In genomic region chr2:179852862-179853261, GRCm38 (mm10) we compare ENCODE assay signal across 13 mouse cellular contexts.
DNase-seq lines count a peak whose midpoint lies in the region; ATAC-seq and TF ChIP-seq lines count a peak whose summit lies in the region.
"Had no signal": no experiment of that assay in that cellular context is flagged by ENCODE, and none has a peak within 500 bp of the region (broad histone marks: within the 10 kb centered on the region; RNA-seq: fewer than 3 reads in every experiment).

No protein-coding gene starts in this region.

- H3K27ac ChIP-seq in forebrain, embryonic 13.5 days: peak overlapping the region; percentile 27
- H3K27ac ChIP-seq in hindbrain, postnatal 0 days: peak overlapping the region; percentile 36
- H3K27ac ChIP-seq in midbrain, embryonic 16.5 days (ENCODE audit: low read length): peak overlapping the region; percentile 48; the same call in 1 of the 2 replicates
- no peak overlapping the region for H3K27ac ChIP-seq in heart, embryonic 11.5 days (ENCODE audit: low read depth, low read length)
- H3K27ac ChIP-seq in liver, embryonic 11.5 days (ENCODE audit: low read depth, low read length): no peak overlapping the region
- H3K27ac ChIP-seq: heart, embryonic 13.5 days had no signal

- H3K27me3 ChIP-seq in forebrain, embryonic 13.5 days: no peaks in the 10 kb centered on the region
- no peaks in the 10 kb centered on the region for H3K27me3 ChIP-seq in hindbrain, postnatal 0 days (ENCODE audit: insufficient read depth, low read length)
- no peaks in the 10 kb centered on the region for H3K27me3 ChIP-seq in midbrain, embryonic 16.5 days (ENCODE audit: control insufficient read depth, insufficient read depth, low read depth, low read length)
- no peaks in the 10 kb centered on the region for H3K27me3 ChIP-seq in heart, embryonic 11.5 days (ENCODE audit: control insufficient read depth, insufficient read depth, low read length)
- H3K27me3 ChIP-seq in liver, embryonic 11.5 days (replicated peaks; ENCODE audit: control insufficient read depth, insufficient read depth, low read length): no peaks in the 10 kb centered on the region

- peak; percentile 61 to 68 for DNase-seq in frontal cortex, postnatal 36 days (ENCODE audit: low spot score in 2 of 2)
- no peak for DNase-seq in frontal cortex, postnatal 25 days (ENCODE audit: low spot score in 2 of 2)
- peak; percentile 76 for DNase-seq in hindbrain, postnatal 0 days (ENCODE audit: low spot score)
- no peak for DNase-seq in liver, embryonic 11.5 days (ENCODE audit: low spot score)
- DNase-seq in lung, postnatal 36 days: no peak
- DNase-seq: kidney, adult 18-20 months; liver; spleen, adult 18-20 months; thymus, postnatal 25 days had no signal

- TF ChIP-seq CTCF in hindbrain, postnatal 0 days (IDR thresholded peaks at IDR 0.05; ENCODE audit: low read depth): no peak

- H3K4me1 ChIP-seq in forebrain, embryonic 13.5 days: peaks cover 41% of the 10 kb centered on the region
- peaks cover 27% of the 10 kb centered on the region for H3K4me1 ChIP-seq in hindbrain, postnatal 0 days (ENCODE audit: insufficient read depth, low read length)
- peaks cover 48% of the 10 kb centered on the region for H3K4me1 ChIP-seq in midbrain, embryonic 16.5 days (ENCODE audit: control insufficient read depth, insufficient read depth, low read length)
- H3K4me1 ChIP-seq in heart, embryonic 11.5 days (ENCODE audit: control insufficient read depth, insufficient read depth, low read length): no peaks in the 10 kb centered on the region
- no peaks in the 10 kb centered on the region for H3K4me1 ChIP-seq in liver, embryonic 11.5 days (replicated peaks; ENCODE audit: control insufficient read depth, insufficient read depth, low read length)

- no peaks in the 10 kb centered on the region for H3K9me3 ChIP-seq in forebrain, embryonic 13.5 days (replicated peaks)
- no peaks in the 10 kb centered on the region for H3K9me3 ChIP-seq in hindbrain, postnatal 0 days (ENCODE audit: low read length)
- H3K9me3 ChIP-seq in midbrain, embryonic 16.5 days (replicated peaks; ENCODE audit: control insufficient read depth, low read length, poor library complexity, severe bottlenecking): no peaks in the 10 kb centered on the region
- H3K9me3 ChIP-seq in heart, embryonic 11.5 days (replicated peaks; ENCODE audit: control insufficient read depth, low read length): no peaks in the 10 kb centered on the region
- no peaks in the 10 kb centered on the region for H3K9me3 ChIP-seq in liver, embryonic 11.5 days (ENCODE audit: control insufficient read depth, low read length)
- H3K9me3 ChIP-seq: heart, embryonic 13.5 days had no signal

- H3K4me2 ChIP-seq in forebrain, embryonic 13.5 days: no peak overlapping the region
- H3K4me2 ChIP-seq in hindbrain, postnatal 0 days (ENCODE audit: low read depth, low read length): no peak overlapping the region
- H3K4me2 ChIP-seq in midbrain, embryonic 16.5 days (ENCODE audit: low read length): no peak overlapping the region
- no peak overlapping the region for H3K4me2 ChIP-seq in heart, embryonic 11.5 days
- no peak overlapping the region for H3K4me2 ChIP-seq in liver, embryonic 11.5 days
- H3K4me2 ChIP-seq: heart, embryonic 13.5 days had no signal

- peaks cover 5% of the 10 kb centered on the region; the same call in 1 of the 2 replicates for H3K36me3 ChIP-seq in forebrain, embryonic 13.5 days (ENCODE audit: poor library complexity, severe bottlenecking)
- no peaks in the 10 kb centered on the region for H3K36me3 ChIP-seq in hindbrain, postnatal 0 days (ENCODE audit: insufficient read depth, low read length)
- no peaks in the 10 kb centered on the region for H3K36me3 ChIP-seq in midbrain, embryonic 16.5 days (ENCODE audit: control insufficient read depth, insufficient read depth, low read length)
- no peaks in the 10 kb centered on the region for H3K36me3 ChIP-seq in heart, embryonic 11.5 days (ENCODE audit: control insufficient read depth, insufficient read depth, low read length)
- H3K36me3 ChIP-seq in liver, embryonic 11.5 days (ENCODE audit: control insufficient read depth, insufficient read depth, low read length): no peaks in the 10 kb centered on the region
- H3K36me3 ChIP-seq: heart, embryonic 13.5 days had no signal

- no peak for ATAC-seq in forebrain, embryonic 13.5 days
- peak; percentile 71 for ATAC-seq in hindbrain, postnatal 0 days
- ATAC-seq in midbrain, embryonic 16.5 days: 0 out of 2 replicates have a peak, but pooled peaks have one; percentile 2
- ATAC-seq in heart, embryonic 11.5 days (replicated peaks; ENCODE audit: insufficient number of reproducible peaks, low FRiP score, low TSS enrichment): no peak
- no peak for ATAC-seq in liver, embryonic 11.5 days (replicated peaks; ENCODE audit: low FRiP score)

- no peak overlapping the region for H3K4me3 ChIP-seq in forebrain, embryonic 13.5 days
- no peak overlapping the region for H3K4me3 ChIP-seq in hindbrain, postnatal 0 days (ENCODE audit: low read length)
- H3K4me3 ChIP-seq in midbrain, embryonic 16.5 days (ENCODE audit: low read depth, low read length): no peak overlapping the region
- H3K4me3 ChIP-seq in heart, embryonic 11.5 days (ENCODE audit: low read depth, low read length): no peak overlapping the region
- no peak overlapping the region for H3K4me3 ChIP-seq in liver, embryonic 11.5 days (ENCODE audit: low read depth, low read length)
- H3K4me3 ChIP-seq: heart, embryonic 13.5 days had no signal

- no peak overlapping the region for H3K9ac ChIP-seq in forebrain, embryonic 13.5 days
- H3K9ac ChIP-seq in hindbrain, postnatal 0 days (replicated peaks; ENCODE audit: low read length): no peak overlapping the region
- no peak overlapping the region for H3K9ac ChIP-seq in midbrain, embryonic 16.5 days (ENCODE audit: low read depth, low read length)
- no peak overlapping the region for H3K9ac ChIP-seq in heart, embryonic 11.5 days (ENCODE audit: low read depth, low read length)
- no peak overlapping the region for H3K9ac ChIP-seq in liver, embryonic 11.5 days (ENCODE audit: low read depth, low read length)
- H3K9ac ChIP-seq: heart, embryonic 13.5 days had no signal

- 61% methylated on average over 11 of the region's 11 CpGs for WGBS in forebrain, embryonic 13.5 days
- 37% methylated on average over 11 of the region's 11 CpGs for WGBS in hindbrain, postnatal 0 days
- WGBS in midbrain, embryonic 16.5 days: 28% methylated on average over 11 of the region's 11 CpGs
- WGBS in heart, embryonic 11.5 days (ENCODE audit: insufficient replicate concordance): 64% methylated on average over 11 of the region's 11 CpGs
- WGBS in liver, embryonic 11.5 days: 75% methylated on average over 11 of the region's 11 CpGs

Comparison
In these comparisons a context has a peak if more than half of its experiments do, and no peak if none do; other contexts are left out.
1. DNase-seq: peak in frontal cortex, postnatal 36 days (2 of 2) and hindbrain, postnatal 0 days (single experiment); none in frontal cortex, postnatal 25 days (0 of 2), liver, embryonic 11.5 days (single experiment) and lung, postnatal 36 days (single experiment).
2. ATAC-seq: peak in hindbrain, postnatal 0 days (single experiment) and midbrain, embryonic 16.5 days (single experiment); none in forebrain, embryonic 13.5 days (single experiment), heart, embryonic 11.5 days (single experiment) and liver, embryonic 11.5 days (single experiment).
3. H3K27ac ChIP-seq: peak in forebrain, embryonic 13.5 days (single experiment), hindbrain, postnatal 0 days (single experiment) and midbrain, embryonic 16.5 days (single experiment); none in heart, embryonic 11.5 days (single experiment) and liver, embryonic 11.5 days (single experiment).